Mouse (Mus musculus) heart, embryonic 13.5 days (tissue): ENCODE measurements around the gene Cyp4b1. TPM values are rescaled to one million over a fixed set of nuclear protein-coding genes. Genes with fewer than 3 reads are reported as not detected.
"Not testable (repeated sequence)": the region's sequence is repeated elsewhere in the genome, so short reads cannot be mapped to it uniquely, and the experiment has no call there.

ENCODE experiments used
- ATAC-seq: fragments of 200-750 bp; cut with Nextera tagmentation; 2 replicates; pipeline ENCODE4 v1.8.0; 2017; ENCODE audit warnings: moderate TSS enrichment; ENCODE audit not compliant: insufficient number of reproducible peaks, low FRiP score, low TSS enrichment; ENCODE audit errors: extremely low read depth
- H3K27ac ChIP-seq: fragments of 300-500 bp; sonication (generic); replicated peaks from 2 replicates; pipeline ENCODE4 v1.5.1; 2015; ENCODE audit warnings: moderate library complexity, mild to moderate bottlenecking, inconsistent platforms
- H3K27me3 ChIP-seq: fragments of 300-500 bp; sonication (generic); replicated peaks from 2 replicates; pipeline ENCODE4 v1.6.1; 2015; ENCODE audit warnings: mild to moderate bottlenecking, inconsistent platforms
- H3K36me3 ChIP-seq: fragments of 300-500 bp; sonication (generic); 2 replicates; pipeline ENCODE4 v1.6.1; 2015; ENCODE audit warnings: mild to moderate bottlenecking, inconsistent platforms
- H3K4me1 ChIP-seq: fragments of 300-500 bp; sonication (generic); 2 replicates; pipeline ENCODE4 v1.6.1; 2015; ENCODE audit warnings: inconsistent platforms
- H3K4me2 ChIP-seq: fragments of 300-500 bp; sonication (generic); 2 replicates; pipeline ENCODE4 v1.6.1; 2015; ENCODE audit warnings: inconsistent platforms, mild to moderate bottlenecking, moderate library complexity
- H3K4me3 ChIP-seq: fragments of 300-500 bp; sonication (generic); 2 replicates; pipeline ENCODE4 v1.5.1; 2015; ENCODE audit warnings: moderate library complexity, mild to moderate bottlenecking, inconsistent platforms
- H3K9ac ChIP-seq: fragments of 300-500 bp; sonication (generic); 2 replicates; pipeline ENCODE4 v1.6.1; 2015; ENCODE audit warnings: inconsistent platforms, mild to moderate bottlenecking, moderate library complexity
- H3K9me3 ChIP-seq: fragments of 300-500 bp; sonication (generic); 2 replicates; pipeline ENCODE4 v1.6.1; 2016; ENCODE audit warnings: inconsistent platforms
- WGBS: fragments of 180-500 bp; shearing (Covaris S2); methylation state at CpG from one replicate; pipeline ENCODE4 v1.1.7; 2015; ENCODE audit warnings: mixed read lengths; 5-methylcytosine and 5-hydroxymethylcytosine counted together
- polyA plus RNA-seq: library from polyadenylated mRNA; unstranded; fragments of >200 nt; fragmentation: Nextera tagmentation; extraction: Ambion mirVana; gene quantifications from 2 replicates; pipeline ENCODE4 v1.2.1, GENCODE M21; 2015

Cyp4b1 gene
- polyA plus RNA-seq, 1 experiment from 2014 or later = 2.0 TPM

- peaks cover 8% of the 10 kb centered on the region for H3K4me1 ChIP-seq
- no peak overlapping the region; the same call in 1 of the 2 replicates for H3K27ac ChIP-seq
- WGBS = 36% methylated on average over 5 of the region's 5 CpGs
- no peak for ATAC-seq
- H3K27me3 ChIP-seq = no peaks in the 10 kb centered on the region
- H3K9me3 ChIP-seq = no peaks in the 10 kb centered on the region
- H3K4me3 ChIP-seq = no peak overlapping the region
- H3K4me2 ChIP-seq = no peak overlapping the region
- H3K36me3 ChIP-seq = no peaks in the 10 kb centered on the region
- H3K9ac ChIP-seq = no peak overlapping the region
Measured at GRCm38 (mm10) chr4:115642967-115643754, 4.4 kb downstream of the Cyp4b1 start.

GRCm38 (mm10) chr4:115625560-115625959, 22.0 kb downstream of the Cyp4b1 start:
- WGBS = 89% methylated on average over 2 of the region's 3 CpGs
- not testable (repeated sequence) for H3K27ac ChIP-seq

GRCm38 (mm10) chr4:115614005-115614404, 33.5 kb downstream of the Cyp4b1 start:
- no peaks in the 10 kb centered on the region for H3K36me3 ChIP-seq
- no peak overlapping the region for H3K9ac ChIP-seq

More at GRCm38 (mm10) chr4:115625560-115625959, 22.0 kb downstream of the Cyp4b1 start:
- not testable (repeated sequence) for H3K4me3 ChIP-seq, H3K9me3 ChIP-seq, ATAC-seq, H3K4me2 ChIP-seq, H3K36me3 ChIP-seq, H3K4me1 ChIP-seq, H3K9ac ChIP-seq, H3K27me3 ChIP-seq

GRCm38 (mm10) chr4:115600611-115601010, 46.9 kb downstream of the Cyp4b1 start, which contains the start of gene Cyp4a32:
Cyp4a32 (plus strand) TSS chr4:115600969.
- not testable (repeated sequence) for H3K4me1 ChIP-seq, H3K9me3 ChIP-seq, H3K27ac ChIP-seq

More at GRCm38 (mm10) chr4:115614005-115614404, 33.5 kb downstream of the Cyp4b1 start:
- no peaks in the 10 kb centered on the region for H3K27me3 ChIP-seq
- no peak overlapping the region for H3K4me2 ChIP-seq
- H3K9me3 ChIP-seq = no peaks in the 10 kb centered on the region
- no peak for ATAC-seq
- H3K4me3 ChIP-seq = no peak overlapping the region
- no peak overlapping the region for H3K27ac ChIP-seq
- H3K4me1 ChIP-seq = no peaks in the 10 kb centered on the region

GRCm38 (mm10) chr4:115596824-115597336, 50.6 kb downstream of the Cyp4b1 start:
- H3K4me3 ChIP-seq = no peak overlapping the region

More at GRCm38 (mm10) chr4:115600611-115601010, 46.9 kb downstream of the Cyp4b1 start, which contains the start of gene Cyp4a32:
- not testable (repeated sequence) for H3K36me3 ChIP-seq, H3K9ac ChIP-seq, H3K4me2 ChIP-seq, H3K27me3 ChIP-seq, ATAC-seq, H3K4me3 ChIP-seq
- WGBS = 80% methylated on average over 8 of the region's 8 CpGs

GRCm38 (mm10) chr4:115596357-115596756, 51.2 kb downstream of the Cyp4b1 start:
- no peak overlapping the region for H3K27ac ChIP-seq
- H3K27me3 ChIP-seq = no peaks in the 10 kb centered on the region
- 68% methylated on average over 1 of the region's 1 CpGs for WGBS
- H3K4me1 ChIP-seq = no peaks in the 10 kb centered on the region
- H3K9me3 ChIP-seq = no peaks in the 10 kb centered on the region
- no peak overlapping the region for H3K4me3 ChIP-seq
- H3K4me2 ChIP-seq = no peak overlapping the region
- no peak overlapping the region for H3K9ac ChIP-seq
- no peak for ATAC-seq
- H3K36me3 ChIP-seq = no peaks in the 10 kb centered on the region

More at GRCm38 (mm10) chr4:115596824-115597336, 50.6 kb downstream of the Cyp4b1 start:
- Histone ChIP-seq H3K9me3 (no peaks in the 10 kb centered on the region), H3K9ac (no peak overlapping the region), H3K27me3 (no peaks in the 10 kb centered on the region), H3K36me3 (no peaks in the 10 kb centered on the region), H3K27ac (no peak overlapping the region), H3K4me1 (no peaks in the 10 kb centered on the region), H3K4me2 (no peak overlapping the region)
- no peak for ATAC-seq
- WGBS = 58% methylated on average over 2 of the region's 2 CpGs

GRCm38 (mm10) chr4:115583036-115583435, 64.5 kb downstream of the Cyp4b1 start:
- H3K4me3 ChIP-seq = no peak overlapping the region
- no peaks in the 10 kb centered on the region for H3K27me3 ChIP-seq
- no peak for ATAC-seq
- H3K9me3 ChIP-seq = no peaks in the 10 kb centered on the region
- no peak overlapping the region for H3K9ac ChIP-seq
- H3K4me1 ChIP-seq = no peaks in the 10 kb centered on the region
- no peak overlapping the region for H3K4me2 ChIP-seq
- no peak overlapping the region for H3K27ac ChIP-seq
- H3K36me3 ChIP-seq = no peaks in the 10 kb centered on the region

GRCm38 (mm10) chr4:115575776-115576175, 71.7 kb downstream of the Cyp4b1 start:
- no peak overlapping the region for H3K27ac ChIP-seq
- H3K36me3 ChIP-seq = no peaks in the 10 kb centered on the region
- WGBS = 67% methylated on average over 2 of the region's 2 CpGs
- H3K9me3 ChIP-seq = no peaks in the 10 kb centered on the region
- H3K4me3 ChIP-seq = no peak overlapping the region
- no peak overlapping the region for H3K4me2 ChIP-seq
- H3K9ac ChIP-seq = no peak overlapping the region
- H3K4me1 ChIP-seq = no peaks in the 10 kb centered on the region
- no peaks in the 10 kb centered on the region for H3K27me3 ChIP-seq
- ATAC-seq = no peak

- no peaks in the 10 kb centered on the region for H3K36me3 ChIP-seq
- no peak overlapping the region for H3K4me2 ChIP-seq
- H3K9me3 ChIP-seq = no peaks in the 10 kb centered on the region
- no peaks in the 10 kb centered on the region for H3K4me1 ChIP-seq
- no peak for ATAC-seq
- 62% methylated on average over 3 of the region's 3 CpGs for WGBS
- no peak overlapping the region for H3K4me3 ChIP-seq
- no peaks in the 10 kb centered on the region for H3K27me3 ChIP-seq
- H3K9ac ChIP-seq = no peak overlapping the region
- no peak overlapping the region for H3K27ac ChIP-seq
Measured at GRCm38 (mm10) chr4:115575255-115575654, 72.3 kb downstream of the Cyp4b1 start.

Other genes starting within 250 kb of the Cyp4b1 start
- gene Cyp4a12b, start 236.1 kb downstream of the Cyp4b1 start, polyA plus RNA-seq = not detected in 2 replicates
- not detected in 2 replicates for gene Cyp4a30b, start 195.1 kb downstream of the Cyp4b1 start, polyA plus RNA-seq
- gene Cyp4a14, start 151.6 kb downstream of the Cyp4b1 start, polyA plus RNA-seq = not detected in 2 replicates
- gene Cyp4a10, start 129.5 kb downstream of the Cyp4b1 start, polyA plus RNA-seq = not detected in 2 replicates
- not detected in 2 replicates for gene Cyp4a31, start 84.1 kb downstream of the Cyp4b1 start, polyA plus RNA-seq
- not detected in 2 replicates for gene Cyp4a32, start 46.8 kb downstream of the Cyp4b1 start, polyA plus RNA-seq
- 23.6 and 25.5 TPM in 2 replicates for gene Efcab14, start 90.0 kb upstream of the Cyp4b1 start, polyA plus RNA-seq
- 0.19 TPM in 1 of 2 replicates, not detected in the other for gene Tex38, start 133.3 kb upstream of the Cyp4b1 start, polyA plus RNA-seq
- 54.5 and 63.2 TPM in 2 replicates for gene Atpaf1, start 137.1 kb upstream of the Cyp4b1 start, polyA plus RNA-seq
- 6.4 and 7.6 TPM in 2 replicates for gene Mob3c, start 180.4 kb upstream of the Cyp4b1 start, polyA plus RNA-seq
- 18.2 and 18.6 TPM in 2 replicates for gene Mknk1, start 191.5 kb upstream of the Cyp4b1 start, polyA plus RNA-seq
- gene Kncn, start 236.7 kb upstream of the Cyp4b1 start, polyA plus RNA-seq = not detected in 2 replicates
- gene 6430628N08Rik, start 242.9 kb upstream of the Cyp4b1 start, polyA plus RNA-seq = not detected in 2 replicates